Mouse (Mus musculus) MEL (cell line): ENCODE results near the gene Wwc1. TPM values are rescaled to one million over a fixed set of nuclear protein-coding genes. Genes with fewer than 3 reads are reported as not detected.
A peak's percentile ranks its signal among the peaks of the same experiment; 100 is the strongest.

Experiments
- DNase-seq: peaks from one replicate; pipeline ENCODE4 v3.0.0; 2011; ENCODE audit warnings: low read depth, low spot score
- H3K27ac ChIP-seq: 2 replicates; pipeline ENCODE4 v1.5.1; 2012; ENCODE audit warnings: low read depth, mild to moderate bottlenecking, control low read depth, low read length, moderate library complexity; ENCODE audit not compliant: control insufficient read depth
- H3K27me3 ChIP-seq, 2 experiments: fragments of 150-350 bp in 1 of 2; sonication (generic) in 1 of 2; 2 replicates each; pipeline ENCODE4 v1.6.1; 2012; ENCODE audit warnings: low read length in 2 of 2, mild to moderate bottlenecking in 2 of 2, improper control_type of control experiment in 1 of 2, moderate library complexity in 1 of 2; ENCODE audit not compliant: insufficient read depth in 2 of 2, control insufficient read depth in 1 of 2
- H3K36me3 ChIP-seq, 2 experiments: 2 replicates each; pipeline ENCODE4 v1.6.1; 2012 to 2014; ENCODE audit warnings: low read length in 2 of 2, improper control_type of control experiment in 1 of 2, inconsistent platforms in 1 of 2, mild to moderate bottlenecking in 1 of 2; ENCODE audit not compliant: insufficient read depth in 2 of 2, control insufficient read depth in 1 of 2
- H3K4me1 ChIP-seq, 2 experiments: fragments of 150-350 bp in 1 of 2; sonication (generic) in 1 of 2; 2 replicates each; pipeline ENCODE4 v1.6.1; 2012; ENCODE audit warnings: low read length in 2 of 2, improper control_type of control experiment in 1 of 2, mild to moderate bottlenecking in 1 of 2; ENCODE audit not compliant: insufficient read depth in 2 of 2, control insufficient read depth in 1 of 2
- H3K4me3 ChIP-seq, 2 experiments: fragments of 150-350 bp in 1 of 2; sonication (generic) in 1 of 2; 2 replicates each; pipeline ENCODE4 v1.5.1; 2012; ENCODE audit warnings: low read depth in 2 of 2, low read length in 2 of 2, mild to moderate bottlenecking in 2 of 2, moderate library complexity in 2 of 2, control low read depth in 1 of 2, improper control_type of control experiment in 1 of 2; ENCODE audit not compliant: control insufficient read depth in 1 of 2, insufficient read depth in 1 of 2
- H3K79me2 ChIP-seq: 2 replicates; pipeline ENCODE4 v1.6.1; 2012; ENCODE audit warnings: mild to moderate bottlenecking, low read length, moderate library complexity; ENCODE audit not compliant: control insufficient read depth, poor library complexity, insufficient read depth
- H3K9ac ChIP-seq: 2 replicates; pipeline ENCODE4 v1.6.1; 2012; ENCODE audit warnings: low read depth, mild to moderate bottlenecking, control low read depth, low read length, moderate library complexity; ENCODE audit not compliant: control insufficient read depth, poor library complexity, severe bottlenecking
- H3K9me3 ChIP-seq: fragments of 150-350 bp; sonication (generic); replicated peaks from 2 replicates; pipeline ENCODE4 v1.6.1; 2012; ENCODE audit warnings: mild to moderate bottlenecking, low read length, improper control_type of control experiment, moderate library complexity; ENCODE audit not compliant: insufficient read depth
- BHLHE40 ChIP-seq: IDR thresholded peaks from 2 replicates; pipeline ENCODE4 v1.6.1; 2012; ENCODE audit warnings: low read depth, mild to moderate bottlenecking, inconsistent platforms, low read length, improper control_type of control experiment, borderline replicate concordance
- CHD2 ChIP-seq: IDR thresholded peaks from 2 replicates; pipeline ENCODE4 v1.6.1; 2011; ENCODE audit warnings: low read length, improper control_type of control experiment
- ELF1 ChIP-seq: IDR thresholded peaks from 2 replicates; pipeline ENCODE4 v1.6.1; 2014; ENCODE audit warnings: low read depth, mild to moderate bottlenecking, inconsistent platforms, low read length, improper control_type of control experiment, moderate library complexity
- EP300 ChIP-seq, 2 experiments: IDR thresholded peaks; 2 replicates each; pipeline ENCODE4 v1.6.1; 2011; ENCODE audit warnings: improper control_type of control experiment in 2 of 2, low read length in 2 of 2, low read depth in 1 of 2, mild to moderate bottlenecking in 1 of 2
- ETS1 ChIP-seq: IDR thresholded peaks from 2 replicates; pipeline ENCODE4 v1.6.1; 2012; ENCODE audit warnings: low read depth, mild to moderate bottlenecking, inconsistent platforms, low read length, improper control_type of control experiment, moderate library complexity
- GATA1 ChIP-seq: IDR thresholded peaks from 2 replicates; pipeline ENCODE4 v1.6.1; 2011; ENCODE audit warnings: low read depth, low read length, improper control_type of control experiment
- HCFC1 ChIP-seq: IDR thresholded peaks from 2 replicates; pipeline ENCODE4 v1.6.1; 2012; ENCODE audit warnings: low read depth, mild to moderate bottlenecking, inconsistent platforms, low read length, improper control_type of control experiment, moderate library complexity
- KAT2A ChIP-seq: conservative IDR thresholded peaks from 2 replicates; pipeline ENCODE4 v1.6.1; 2012; ENCODE audit warnings: low read depth, low read length, improper control_type of control experiment, inconsistent platforms
- MAX ChIP-seq: IDR thresholded peaks from 2 replicates; pipeline ENCODE4 v1.6.1; 2011; ENCODE audit warnings: low read length, improper control_type of control experiment
- MEF2A ChIP-seq: IDR thresholded peaks from 2 replicates; pipeline ENCODE4 v1.6.1; 2014; ENCODE audit warnings: low read depth, mild to moderate bottlenecking, inconsistent platforms, low read length, improper control_type of control experiment; ENCODE audit not compliant: poor library complexity, insufficient replicate concordance, severe bottlenecking; ENCODE audit errors: extremely low read depth
- MXI1 ChIP-seq: IDR thresholded peaks from 2 replicates; pipeline ENCODE4 v1.6.1; 2011; ENCODE audit warnings: mild to moderate bottlenecking, low read depth, low read length, improper control_type of control experiment
- MYC ChIP-seq: IDR thresholded peaks from 2 replicates; pipeline ENCODE4 v1.6.1; 2011; ENCODE audit warnings: low read depth, mild to moderate bottlenecking, low read length, improper control_type of control experiment, moderate library complexity
- NELFE ChIP-seq: IDR thresholded peaks from 2 replicates; pipeline ENCODE4 v1.6.1; 2011; ENCODE audit warnings: low read depth, low read length, improper control_type of control experiment
- NRF1 ChIP-seq: IDR thresholded peaks from 2 replicates; pipeline ENCODE4 v1.6.1; 2014; ENCODE audit warnings: low read depth, mild to moderate bottlenecking, inconsistent platforms, low read length, improper control_type of control experiment, moderate library complexity; ENCODE audit not compliant: poor library complexity, insufficient read depth, severe bottlenecking
- POLR2AphosphoS2 ChIP-seq: IDR thresholded peaks from 2 replicates; pipeline ENCODE4 v1.6.1; 2011; ENCODE audit warnings: low read length, improper control_type of control experiment
- RAD21 ChIP-seq: IDR thresholded peaks from 2 replicates; pipeline ENCODE4 v1.6.1; 2011; ENCODE audit warnings: mild to moderate bottlenecking, low read depth, low read length, improper control_type of control experiment
- RCOR1 ChIP-seq: IDR thresholded peaks from 2 replicates; pipeline ENCODE4 v1.6.1; 2012; ENCODE audit warnings: low read depth, mild to moderate bottlenecking, inconsistent platforms, low read length, improper control_type of control experiment
- SIN3A ChIP-seq: IDR thresholded peaks from 2 replicates; pipeline ENCODE4 v1.6.1; 2012; ENCODE audit warnings: low read length, improper control_type of control experiment, inconsistent platforms
- TAL1 ChIP-seq: IDR thresholded peaks from 2 replicates; pipeline ENCODE4 v1.6.1; 2012; ENCODE audit warnings: mild to moderate bottlenecking, inconsistent platforms, low read length, moderate library complexity, mixed read lengths
- TCF12 ChIP-seq: IDR thresholded peaks from 2 replicates; pipeline ENCODE4 v1.6.1; 2014; ENCODE audit warnings: low read depth, mild to moderate bottlenecking, inconsistent platforms, low read length, improper control_type of control experiment, moderate library complexity
- UBTF ChIP-seq: IDR thresholded peaks from 2 replicates; pipeline ENCODE4 v1.6.1; 2012; ENCODE audit warnings: low read depth, mild to moderate bottlenecking, inconsistent platforms, low read length, improper control_type of control experiment, moderate library complexity, borderline replicate concordance; ENCODE audit not compliant: insufficient read depth
- USF1 ChIP-seq: IDR thresholded peaks from 2 replicates; pipeline ENCODE4 v1.6.1; 2014; ENCODE audit warnings: low read depth, mild to moderate bottlenecking, inconsistent platforms, low read length, improper control_type of control experiment, moderate library complexity
- polyA plus RNA-seq, 2 experiments: library from polyadenylated mRNA; stranded (reverse) in 1 of 2; unstranded in 1 of 2; fragments of >175 nt in 1 of 2; fragments of >200 nt in 1 of 2; gene quantifications; 2 replicates each; pipeline versions ENCODE4 v1.2.1 to v1.2.4; 2012; ENCODE audit warnings: low replicate concordance in 2 of 2, low read depth in 1 of 2; ENCODE audit not compliant: insufficient read length in 2 of 2, insufficient read depth in 1 of 2, missing spikeins in 1 of 2
- total RNA-seq: library from RNA; depleted of rRNA; stranded (reverse); fragments of 300-350 nt; gene quantifications from 2 replicates; pipeline ENCODE4 v1.2.3, GENCODE M21; 2012

Gene Wwc1
- total and polyA plus RNA-seq, 3 experiments, result 0.39 to 0.46 TPM; not detected in 1

DNA sequence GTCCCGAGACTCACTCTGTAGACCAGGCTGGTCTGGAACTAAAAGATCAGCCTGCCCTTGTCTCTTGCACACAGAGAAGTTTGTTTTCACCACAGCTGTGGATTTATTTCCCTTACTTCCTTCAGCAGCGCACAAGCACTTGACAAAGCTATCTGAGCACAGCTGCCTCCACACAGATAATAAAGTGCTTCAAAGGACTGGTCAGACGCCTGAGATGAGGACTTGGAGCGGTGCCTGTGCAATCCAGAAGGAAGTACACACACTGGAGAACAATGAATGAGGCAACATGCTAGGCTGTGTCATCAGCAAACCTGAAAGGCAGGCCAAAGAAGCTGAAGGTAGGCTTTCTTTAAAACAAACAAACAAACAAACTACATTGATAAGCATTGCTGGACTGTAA is 148.2 kb downstream of the Wwc1 start:
- Histone ChIP-seq H3K27ac (peak overlapping the region; percentile 64), H3K36me3 (peaks cover 26 to 45% of the 10 kb centered on the region in 2 experiments), H3K9ac (peak overlapping the region; percentile 86)

GRCm38 (mm10) chr11:35827714-35828113 is 152.6 kb downstream of the Wwc1 start:
- H3K9ac ChIP-seq, result no peak overlapping the region
- no peak for TF ChIP-seq TAL1
- peak; percentile 68 for TF ChIP-seq RCOR1
- peak; percentile 15 for TF ChIP-seq POLR2AphosphoS2
- TF ChIP-seq, all 39 proteins: peak for 2
- Histone ChIP-seq H3K4me3 (no peak overlapping the region), H3K27me3 (no peaks in the 10 kb centered on the region), H3K27ac (no peak overlapping the region), H3K9me3 (no peaks in the 10 kb centered on the region), H3K4me1 (peaks cover 5 to 11% of the 10 kb centered on the region in 2 experiments; a peak in 3 of 4 replicates), H3K36me3 (peaks cover 19 to 70% of the 10 kb centered on the region in 2 experiments), H3K79me2 (peaks cover 25% of the 10 kb centered on the region)
- DNase-seq, result no peak

More for the DNA sequence above, 148.2 kb downstream of the Wwc1 start:
- peak; percentile 90 for DNase-seq
- peaks cover 10 to 15% of the 10 kb centered on the region in 2 experiments for H3K4me1 ChIP-seq
- H3K79me2 ChIP-seq, result peaks cover 41% of the 10 kb centered on the region
- no peaks in the 10 kb centered on the region for H3K9me3 ChIP-seq
- TF ChIP-seq UBTF, result no peak
- TF ChIP-seq SIN3A, result peak; percentile 87; the same call in 1 of the 2 replicates
- TF ChIP-seq TAL1, result peak; percentile 81
- TF ChIP-seq KAT2A, result peak; percentile 49; the same call in 1 of the 2 replicates
- TF ChIP-seq RAD21, result no peak
- peak; percentile 74 for TF ChIP-seq RCOR1
- 0 out of 2 replicates have a peak, but pooled peaks have one; percentile 17 for TF ChIP-seq BHLHE40
- peak; percentile 95 for TF ChIP-seq ETS1
- peak; percentile 38; the same call in 1 of the 2 replicates for TF ChIP-seq ELF1
- TF ChIP-seq GATA1, result peak; percentile 73
- TF ChIP-seq EP300 (IDR thresholded peaks at IDR 0.05; ENCODE audit: low read depth in 1 of 2, low read length in 2 of 2), result peak; percentile 79
- TF ChIP-seq NRF1, result peak; percentile 19; the same call in 1 of the 2 replicates
- no peak for TF ChIP-seq MYC
- no peak for TF ChIP-seq NELFE
- TF ChIP-seq MAX, result peak; percentile 64; the same call in 1 of the 2 replicates
- TF ChIP-seq TCF12, result peak; percentile 86
- no peak for TF ChIP-seq MEF2A
- 0 out of 2 replicates have a peak, but pooled peaks have one; percentile 51 for TF ChIP-seq HCFC1
- peak; percentile 82 for TF ChIP-seq MXI1
- 0 out of 2 replicates have a peak, but pooled peaks have one; percentile 20 for TF ChIP-seq USF1
- TF ChIP-seq CHD2, result no peak
- H3K27me3 ChIP-seq, result no peaks in the 10 kb centered on the region
- peak overlapping the region; percentile 12 to 99 for H3K4me3 ChIP-seq
